Mouse (Mus musculus): ENCODE results near the gene Htr5a. TPM values are rescaled to one million over a fixed set of nuclear protein-coding genes. Genes with fewer than 3 reads are reported as not detected.

The Htr5a gene
- 0.48 and 0.52 TPM in 2 replicates for polyA plus RNA-seq (2015; fragmentation: Nextera tagmentation; extraction: Ambion mirVana)

DNA sequence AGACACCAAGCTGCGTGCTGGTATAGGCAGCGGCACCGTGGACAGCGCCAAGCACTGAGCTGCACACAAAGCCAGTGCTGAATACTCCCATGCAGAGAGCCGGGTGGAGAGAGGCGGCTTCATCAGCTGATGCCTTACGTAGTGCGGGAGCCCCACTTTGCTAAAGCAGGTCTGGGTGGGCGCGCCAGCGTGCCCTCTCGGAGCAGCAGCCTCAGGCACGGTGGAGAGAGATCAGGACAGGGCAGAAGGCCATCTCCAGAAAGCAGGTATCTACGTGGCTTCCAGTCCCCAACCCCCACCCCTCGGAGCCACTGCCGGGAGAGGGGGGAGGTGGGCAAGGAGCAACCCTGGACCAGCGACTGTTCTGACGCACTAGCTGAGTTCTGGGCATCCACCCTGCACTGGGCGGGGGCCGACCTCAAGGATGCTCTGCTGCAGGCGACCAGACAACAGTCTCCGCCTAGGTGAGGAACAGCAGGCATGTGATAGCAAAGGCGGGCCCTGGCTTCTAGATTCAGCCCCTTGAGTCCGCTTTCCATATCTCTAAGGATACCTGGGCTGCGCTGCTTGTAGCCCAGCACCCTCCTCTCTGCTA, at the start of gene Htr5a:
Gene Htr5a (plus strand): TSS at position 449 of the 595 bp plus-strand sequence.
- H3K27ac ChIP-seq: no peak within 1 kb of the TSS
- H3K4me2 ChIP-seq (replicated peaks): peak within 1 kb of the TSS; percentile 69
- H3K36me3 ChIP-seq: no peaks in the 10 kb centered on the region
- H3K9me3 ChIP-seq: no peaks in the 10 kb centered on the region
- peak within 1 kb of the TSS; percentile 45 for H3K4me3 ChIP-seq (replicated peaks)
- ATAC-seq: peak; percentile 94
- peaks cover 12% of the 10 kb centered on the region; the same call in 1 of the 2 replicates for H3K27me3 ChIP-seq
- peak within 1 kb of the TSS; percentile 65 for H3K9ac ChIP-seq (replicated peaks)
- WGBS: 4% methylated on average over 25 of the region's 25 CpGs
- H3K4me1 ChIP-seq (replicated peaks): 0 out of 2 replicates have a peak, but pooled peaks cover 9% of the 10 kb centered on the region

GRCm38 (mm10) chr5:27792173-27792470, 49.8 kb upstream of the Htr5a start:
- WGBS: 17% methylated on average over 8 of the region's 8 CpGs
- Histone ChIP-seq H3K4me1 (replicated peaks) (peaks cover 28% of the 10 kb centered on the region), H3K4me3 (replicated peaks) (peak overlapping the region; percentile 82), H3K9ac (replicated peaks) (peak overlapping the region; percentile 90), H3K36me3 (peaks cover 15% of the 10 kb centered on the region), H3K27ac (peak overlapping the region; percentile 95), H3K9me3 (no peaks in the 10 kb centered on the region), H3K27me3 (no peaks in the 10 kb centered on the region), H3K4me2 (replicated peaks) (peak overlapping the region; percentile 75)
- ATAC-seq: no peak

DNA sequence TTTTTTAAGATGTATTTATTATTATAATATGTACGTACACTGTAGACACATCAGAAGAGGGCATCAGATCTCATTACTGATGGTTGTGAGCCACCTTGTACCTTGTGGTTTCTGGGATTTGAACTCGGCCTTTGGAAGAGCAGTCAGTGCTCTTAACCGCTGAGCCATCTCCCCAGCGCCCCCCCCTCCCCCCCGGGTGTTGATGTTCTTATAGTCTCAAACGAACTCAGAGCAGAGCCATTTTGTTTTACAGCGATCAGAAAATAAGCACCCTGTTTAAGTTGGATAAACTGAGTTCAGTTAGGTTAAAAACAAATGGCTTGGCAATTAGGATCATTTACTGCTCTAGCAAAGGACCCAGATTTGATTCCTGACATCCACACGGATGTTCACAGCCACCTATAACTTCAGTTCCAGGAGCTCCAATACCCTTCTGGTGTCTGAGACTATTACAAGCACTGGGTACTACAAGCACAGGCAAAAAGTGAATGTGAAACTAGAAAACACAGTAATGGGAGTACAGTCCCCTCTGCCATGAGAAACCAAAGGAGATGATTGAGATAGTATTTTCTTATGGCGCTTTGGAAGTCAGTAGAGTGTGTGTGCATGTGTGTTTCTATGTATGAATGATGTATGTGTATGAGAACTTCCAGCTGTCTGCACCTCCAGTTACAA, 49.3 kb upstream of the Htr5a start:
- no peak overlapping the region for H3K27ac ChIP-seq
- H3K9me3 ChIP-seq: no peaks in the 10 kb centered on the region
- peak overlapping the region; percentile 75 for H3K4me2 ChIP-seq (replicated peaks)
- peak overlapping the region; percentile 82 for H3K4me3 ChIP-seq (replicated peaks)
- no peak overlapping the region for H3K9ac ChIP-seq (replicated peaks)
- peaks cover 10% of the 10 kb centered on the region for H3K36me3 ChIP-seq
- 59% methylated on average over 9 of the region's 9 CpGs for WGBS
- no peaks in the 10 kb centered on the region for H3K27me3 ChIP-seq
- ATAC-seq: no peak
- peaks cover 28% of the 10 kb centered on the region for H3K4me1 ChIP-seq (replicated peaks)

GRCm38 (mm10) chr5:27793923-27794322, 48.0 kb upstream of the Htr5a start:
- Histone ChIP-seq H3K9ac (replicated peaks) (no peak overlapping the region), H3K27ac (no peak overlapping the region), H3K4me3 (replicated peaks) (no peak overlapping the region), H3K36me3 (no peaks in the 10 kb centered on the region), H3K9me3 (no peaks in the 10 kb centered on the region), H3K27me3 (no peaks in the 10 kb centered on the region), H3K4me1 (replicated peaks) (peaks cover 27% of the 10 kb centered on the region), H3K4me2 (replicated peaks) (no peak overlapping the region)
- WGBS: 18% methylated on average over 1 of the region's 1 CpGs
- ATAC-seq: no peak

- Histone ChIP-seq H3K36me3 (no peaks in the 10 kb centered on the region), H3K27ac (no peak overlapping the region), H3K4me3 (replicated peaks) (no peak overlapping the region), H3K9ac (replicated peaks) (no peak overlapping the region), H3K27me3 (no peaks in the 10 kb centered on the region), H3K9me3 (no peaks in the 10 kb centered on the region), H3K4me2 (replicated peaks) (no peak overlapping the region), H3K4me1 (replicated peaks) (no peaks in the 10 kb centered on the region)
- WGBS: 88% methylated on average over 2 of the region's 2 CpGs
- ATAC-seq: no peak
These were observed 27.7 kb upstream of the Htr5a start for GRCm38 (mm10) chr5:27814282-27814681.

- ATAC-seq: no peak
- no peaks in the 10 kb centered on the region for H3K9me3 ChIP-seq
- no peaks in the 10 kb centered on the region for H3K4me1 ChIP-seq (replicated peaks)
- H3K27me3 ChIP-seq: no peaks in the 10 kb centered on the region
- H3K4me3 ChIP-seq (replicated peaks): no peak overlapping the region
- no peak overlapping the region for H3K4me2 ChIP-seq (replicated peaks)
- H3K9ac ChIP-seq (replicated peaks): no peak overlapping the region
- WGBS: 60% methylated on average over 3 of the region's 3 CpGs
- H3K36me3 ChIP-seq: no peaks in the 10 kb centered on the region
- H3K27ac ChIP-seq: no peak overlapping the region
These were observed 22.9 kb upstream of the Htr5a start for GRCm38 (mm10) chr5:27818840-27819672.

DNA sequence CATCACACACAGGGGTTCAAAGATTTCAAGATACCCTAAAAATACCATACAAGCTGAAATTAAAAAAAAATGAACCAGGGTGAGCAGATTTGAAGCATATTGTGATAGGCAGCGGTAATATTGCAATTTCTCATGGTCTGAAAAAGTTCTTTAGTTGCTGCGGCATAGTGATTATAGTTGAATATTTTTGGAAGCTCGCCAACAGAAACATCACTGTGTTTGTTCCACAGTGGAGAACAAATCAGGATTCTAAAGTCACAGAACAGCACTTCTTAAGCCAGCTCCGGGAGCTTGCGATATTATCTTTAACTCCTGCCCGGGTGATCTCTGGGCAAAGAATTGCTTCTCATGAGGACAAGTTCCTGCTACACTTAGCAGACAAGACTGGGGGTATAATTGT, 20.8 kb upstream of the Htr5a start:
- WGBS: 86% methylated on average over 6 of the region's 6 CpGs
- H3K4me3 ChIP-seq (replicated peaks): no peak overlapping the region
- no peak overlapping the region for H3K4me2 ChIP-seq (replicated peaks)
- no peak overlapping the region for H3K9ac ChIP-seq (replicated peaks)
- H3K4me1 ChIP-seq (replicated peaks): no peaks in the 10 kb centered on the region
- H3K27ac ChIP-seq: no peak overlapping the region
- no peaks in the 10 kb centered on the region for H3K36me3 ChIP-seq
- no peak for ATAC-seq
- no peaks in the 10 kb centered on the region for H3K27me3 ChIP-seq
- no peaks in the 10 kb centered on the region for H3K9me3 ChIP-seq

DNA sequence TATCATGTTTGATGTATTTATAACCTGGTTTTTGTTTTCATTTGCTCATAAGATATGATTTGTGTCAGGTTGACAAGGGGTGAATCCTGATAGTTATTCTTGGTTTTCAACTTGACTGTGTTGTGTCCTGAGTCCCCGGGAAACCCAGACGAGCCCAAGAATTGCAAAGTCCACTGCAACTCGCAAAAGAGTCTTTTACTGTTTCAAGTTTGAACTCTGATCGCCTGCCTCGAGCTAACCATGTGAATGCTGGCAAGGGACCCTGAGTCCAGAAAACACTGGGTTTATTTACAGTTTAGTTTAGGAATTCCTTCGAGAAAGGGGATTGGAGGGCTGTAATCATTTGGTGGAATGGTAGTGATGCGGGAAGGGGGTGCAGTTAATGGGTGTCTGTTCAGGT, 14.0 kb upstream of the Htr5a start:
- Histone ChIP-seq H3K9me3 (no peaks in the 10 kb centered on the region), H3K36me3 (no peaks in the 10 kb centered on the region), H3K9ac (replicated peaks) (no peak overlapping the region), H3K4me3 (replicated peaks) (no peak overlapping the region), H3K27ac (no peak overlapping the region), H3K27me3 (no peaks in the 10 kb centered on the region), H3K4me2 (replicated peaks) (no peak overlapping the region), H3K4me1 (replicated peaks) (no peaks in the 10 kb centered on the region)
- no peak for ATAC-seq
- 93% methylated on average over 7 of the region's 7 CpGs for WGBS

DNA sequence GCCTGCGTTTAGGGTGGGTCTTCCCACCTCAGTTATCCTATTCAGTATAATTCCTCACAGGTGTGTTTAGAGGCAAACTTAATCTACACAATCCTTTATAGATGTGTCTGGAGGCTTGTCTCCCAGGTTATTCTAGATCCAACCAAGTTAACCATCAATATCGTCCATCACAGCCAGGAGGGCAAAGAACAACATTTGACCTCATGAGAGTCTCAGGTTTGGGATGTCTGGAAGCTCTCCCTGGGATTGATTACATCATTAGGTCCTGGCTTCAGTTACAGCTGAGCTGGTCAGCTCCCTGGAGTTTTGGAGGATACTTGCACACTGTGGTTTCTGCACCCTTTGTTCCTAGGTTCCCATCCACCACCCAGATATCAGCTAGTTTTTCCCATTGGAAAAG, 6.9 kb upstream of the Htr5a start:
- WGBS: 90% methylated on average over 2 of the region's 2 CpGs
- ATAC-seq: no peak

GRCm38 (mm10) chr5:27838061-27838460, 3.9 kb upstream of the Htr5a start:
- Histone ChIP-seq H3K4me2 (replicated peaks) (no peak overlapping the region), H3K4me3 (replicated peaks) (no peak overlapping the region), H3K27ac (no peak overlapping the region), H3K9ac (replicated peaks) (no peak overlapping the region), H3K4me1 (replicated peaks) (0 out of 2 replicates have a peak, but pooled peaks cover 8% of the 10 kb centered on the region), H3K36me3 (no peaks in the 10 kb centered on the region), H3K9me3 (0 out of 2 replicates have a peak, but pooled peaks cover 4% of the 10 kb centered on the region), H3K27me3 (peaks cover 11% of the 10 kb centered on the region; the same call in 1 of the 2 replicates)
- no peak for ATAC-seq
- WGBS: 66% methylated on average over 4 of the region's 4 CpGs

More for the DNA sequence above, 6.9 kb upstream of the Htr5a start:
- Histone ChIP-seq H3K9ac (replicated peaks) (no peak overlapping the region), H3K4me1 (replicated peaks) (no peaks in the 10 kb centered on the region), H3K27ac (no peak overlapping the region), H3K4me3 (replicated peaks) (no peak overlapping the region), H3K27me3 (no peaks in the 10 kb centered on the region), H3K9me3 (0 out of 2 replicates have a peak, but pooled peaks cover 4% of the 10 kb centered on the region), H3K36me3 (no peaks in the 10 kb centered on the region), H3K4me2 (replicated peaks) (no peak overlapping the region)

DNA sequence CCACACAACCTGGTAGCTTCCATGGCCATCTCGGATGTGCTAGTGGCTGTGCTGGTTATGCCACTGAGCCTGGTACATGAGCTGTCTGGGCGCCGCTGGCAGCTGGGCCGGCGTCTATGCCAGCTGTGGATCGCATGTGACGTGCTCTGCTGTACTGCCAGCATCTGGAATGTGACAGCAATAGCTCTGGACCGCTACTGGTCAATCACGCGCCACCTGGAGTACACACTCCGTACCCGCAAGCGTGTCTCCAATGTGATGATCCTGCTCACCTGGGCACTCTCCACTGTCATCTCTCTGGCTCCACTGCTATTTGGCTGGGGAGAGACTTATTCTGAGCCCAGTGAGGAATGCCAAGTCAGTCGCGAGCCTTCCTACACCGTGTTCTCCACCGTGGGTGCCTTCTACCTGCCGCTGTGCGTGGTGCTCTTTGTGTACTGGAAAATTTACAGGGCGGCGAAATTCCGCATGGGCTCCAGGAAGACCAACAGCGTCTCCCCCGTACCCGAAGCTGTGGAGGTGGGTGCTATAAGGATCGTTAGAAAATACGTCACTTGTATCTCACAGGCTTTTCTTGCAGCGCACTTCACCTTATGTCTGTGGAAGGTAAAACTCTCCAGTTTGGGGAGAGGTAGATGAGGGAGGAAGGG, 847 bp downstream of the Htr5a start:
- WGBS: 75% methylated on average over 28 of the region's 28 CpGs
- H3K4me3 ChIP-seq (replicated peaks): peak overlapping the region; percentile 45
- no peaks in the 10 kb centered on the region for H3K9me3 ChIP-seq
- 0 out of 2 replicates have a peak, but pooled peaks cover 13% of the 10 kb centered on the region for H3K4me1 ChIP-seq (replicated peaks)
- peak; percentile 38; the same call in 1 of the 2 replicates for ATAC-seq
- no peak overlapping the region for H3K27ac ChIP-seq
- peaks cover 12% of the 10 kb centered on the region; the same call in 1 of the 2 replicates for H3K27me3 ChIP-seq
- H3K9ac ChIP-seq (replicated peaks): no peak overlapping the region
- H3K36me3 ChIP-seq: no peaks in the 10 kb centered on the region
- H3K4me2 ChIP-seq (replicated peaks): peak overlapping the region; percentile 69
